Mouse (Mus musculus) brain, embryonic 18.5 days (tissue): ENCODE measurements around the gene Stub1.

Experiments used
- DNase-seq: peaks from one replicate; pipeline ENCODE4 v3.0.0-alpha.2; 2012; ENCODE audit warnings: low read depth, low spot score

The Stub1 gene

GRCm38 (mm10) chr17:25791843-25792527 is 41.2 kb downstream of the Stub1 start:
- DNase-seq = no peak

DNA sequence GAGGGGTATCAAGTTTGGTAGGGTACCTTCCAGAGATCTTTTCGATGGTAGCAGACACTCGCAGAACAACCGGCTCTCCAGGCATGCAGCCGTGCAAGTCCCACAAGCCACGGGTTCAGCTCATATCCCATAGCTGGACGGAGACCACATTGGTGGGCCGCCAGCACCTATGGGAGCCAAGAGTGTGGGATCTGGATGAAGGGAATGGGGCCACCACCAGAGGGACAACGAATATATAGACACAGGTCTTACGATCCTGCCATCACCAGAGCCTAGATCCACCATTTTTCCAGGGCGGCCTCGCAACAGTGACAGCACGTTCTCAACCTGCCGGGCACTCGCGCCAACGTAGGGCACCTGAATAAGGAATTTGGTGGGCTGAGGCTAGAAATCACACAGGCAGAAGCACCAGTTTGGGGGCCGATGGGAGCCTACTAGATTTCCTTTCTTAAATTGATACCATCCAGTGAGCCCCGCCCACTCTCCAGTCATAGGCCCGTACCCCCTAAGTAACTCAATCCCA is 41.8 kb downstream of the Stub1 start:
- DNase-seq = no peak

GRCm38 (mm10) chr17:25786781-25787504 is 46.3 kb downstream of the Stub1 start:
- no peak for DNase-seq

- DNase-seq = no peak
Measured at GRCm38 (mm10) chr17:25786280-25786679, 46.9 kb downstream of the Stub1 start, which contains the start of gene Ccdc78. TSS of gene Ccdc78 (plus strand) at chr17:25786580.

GRCm38 (mm10) chr17:25785281-25785745 is 47.9 kb downstream of the Stub1 start, which contains the start of gene Haghl:
TSS of gene Haghl (minus strand) at chr17:25785673.
- DNase-seq = peak; percentile 85

- DNase-seq = no peak
Measured at GRCm38 (mm10) chr17:25783861-25784574, 49.2 kb downstream of the Stub1 start.

GRCm38 (mm10) chr17:25783086-25783485 is 50.1 kb downstream of the Stub1 start:
- DNase-seq = no peak

- no peak for DNase-seq
Measured at GRCm38 (mm10) chr17:25781339-25781738, 51.9 kb downstream of the Stub1 start.
